Mouse (Mus musculus) adrenal gland, adult 2 months (tissue): Measurements from ENCODE around the gene Ifrd2. TPM values are rescaled to one million over a fixed set of nuclear protein-coding genes. Genes with fewer than 3 reads are reported as not detected.

Experiments
- DNase-seq: peaks from one replicate; pipeline ENCODE4 v3.0.0; 2021
- polyA plus RNA-seq: library from polyadenylated mRNA; depleted of rRNA; stranded (reverse); fragments of >200 nt; gene quantifications from 2 replicates; pipeline ENCODE4 v1.2.3, GENCODE M21; 2012; rRNA removed
- total RNA-seq, 2 experiments: library from RNA; stranded (reverse); gene quantifications; 2 replicates each; pipeline ENCODE4 v1.2.3; 2021

The Ifrd2 gene
- total and polyA plus RNA-seq, 3 experiments = 36.0 to 80.0 (median 41.7) TPM

DNA sequence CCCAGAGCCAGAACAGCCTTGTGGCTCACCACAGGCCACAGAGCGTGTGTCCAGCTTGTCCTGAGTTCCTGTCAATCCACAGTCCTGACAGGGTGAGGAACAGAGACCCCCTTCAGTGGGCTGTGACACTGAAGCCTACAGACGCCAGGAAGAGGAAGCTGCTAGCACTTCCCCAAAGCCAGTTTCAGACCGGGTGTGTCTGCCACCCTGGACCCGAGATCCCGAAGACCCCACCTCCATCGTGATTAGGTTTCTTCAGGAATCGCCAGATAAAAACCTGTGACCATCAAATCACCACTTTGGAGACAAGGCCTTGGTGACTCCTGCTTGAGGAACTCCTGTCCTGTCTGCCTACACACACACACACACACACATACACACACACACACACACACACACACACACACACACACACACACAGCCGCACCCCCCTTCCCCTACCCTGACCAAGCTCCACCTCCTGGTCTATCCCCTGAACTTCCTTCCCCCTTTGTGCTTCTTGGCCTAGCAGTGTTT, 52.9 kb downstream of the Ifrd2 start:
- no peak for DNase-seq

DNA sequence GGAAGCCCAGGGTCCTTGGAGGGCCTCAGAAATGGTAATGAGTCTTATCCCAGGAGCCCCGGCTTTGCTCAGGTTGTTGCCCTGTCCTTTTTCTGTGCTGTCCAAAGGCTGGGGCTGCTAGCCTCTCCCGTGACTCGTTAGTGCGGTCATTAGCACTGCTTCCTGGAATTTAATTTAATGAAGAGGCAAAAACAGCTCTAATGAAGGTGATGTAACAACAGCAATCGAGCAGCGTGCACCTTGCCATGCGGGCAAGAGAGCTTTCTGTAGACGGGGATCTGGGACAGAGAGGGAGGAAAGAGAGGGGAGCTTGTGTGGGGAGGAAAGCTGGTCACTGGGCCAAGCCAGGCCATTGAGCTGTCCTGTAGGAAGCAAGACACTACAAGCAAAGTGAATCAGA, 54.2 kb downstream of the Ifrd2 start:
- no peak for DNase-seq

Other genes with a start within 250 kb of the Ifrd2 start
- gene Hemk1, start 249.3 kb upstream of the Ifrd2 start, total RNA-seq = 10 to 100 TPM; 17.5 to 17.7 TPM
- gene Hemk1, start 249.3 kb upstream of the Ifrd2 start, polyA plus RNA-seq = 23.5 and 25.5 TPM in 2 replicates
- gene 6430571L13Rik, start 247.0 kb upstream of the Ifrd2 start, total RNA-seq = 1 to 10 TPM in 1 of 2 experiments, under 1 TPM in 1; 0.69 to 1.9 TPM
- 1.3 and 1.4 TPM in 2 replicates for gene 6430571L13Rik, start 247.0 kb upstream of the Ifrd2 start, polyA plus RNA-seq
- gene Cacna2d2, start 188.0 kb upstream of the Ifrd2 start, total RNA-seq = 1 to 10 TPM; 6.9 to 7.1 TPM
- gene Cacna2d2, start 188.0 kb upstream of the Ifrd2 start, polyA plus RNA-seq = 12.1 and 14.7 TPM in 2 replicates
- gene Tmem115, start 53.7 kb upstream of the Ifrd2 start, total RNA-seq = 10 to 100 TPM; 43.2 to 48.1 TPM
- 84.2 and 96.5 TPM in 2 replicates for gene Tmem115, start 53.7 kb upstream of the Ifrd2 start, polyA plus RNA-seq
- gene Cyb561d2, start 45.4 kb upstream of the Ifrd2 start, total RNA-seq = 10 to 100 TPM; 14.6 to 22.0 TPM
- 59.1 and 68.0 TPM in 2 replicates for gene Cyb561d2, start 45.4 kb upstream of the Ifrd2 start, polyA plus RNA-seq
- 10 to 100 TPM; 27.9 to 31.5 TPM for gene Nprl2, start 45.4 kb upstream of the Ifrd2 start, total RNA-seq
- gene Nprl2, start 45.4 kb upstream of the Ifrd2 start, polyA plus RNA-seq = 24.2 and 31.9 TPM in 2 replicates
- gene Zmynd10, start 40.3 kb upstream of the Ifrd2 start, total RNA-seq = under 1 TPM; 0.45 to 0.52 TPM
- 0.37 and 0.61 TPM in 2 replicates for gene Zmynd10, start 40.3 kb upstream of the Ifrd2 start, polyA plus RNA-seq
- gene Rassf1, start 36.1 kb upstream of the Ifrd2 start, total RNA-seq = 10 to 100 TPM; 15.5 to 18.6 TPM
- gene Rassf1, start 36.1 kb upstream of the Ifrd2 start, polyA plus RNA-seq = 15.3 and 16.7 TPM in 2 replicates
- 10 to 100 TPM; 52.2 to 57.5 TPM for gene Tusc2, start 24.4 kb upstream of the Ifrd2 start, total RNA-seq
- 88.2 and 94.1 TPM in 2 replicates for gene Tusc2, start 24.4 kb upstream of the Ifrd2 start, polyA plus RNA-seq
- gene Hyal2, start 19.7 kb upstream of the Ifrd2 start, total RNA-seq = 10 to 100 TPM; 36.8 to 52.8 TPM
- gene Hyal2, start 19.7 kb upstream of the Ifrd2 start, polyA plus RNA-seq = 92.1 and 102 TPM in 2 replicates
- gene Hyal1, start 10.7 kb upstream of the Ifrd2 start, total RNA-seq = 10 to 100 TPM; 13.7 to 15.2 TPM
- gene Hyal1, start 10.7 kb upstream of the Ifrd2 start, polyA plus RNA-seq = 6.3 and 7.0 TPM in 2 replicates
- 10 to 100 TPM; 15.9 to 19.2 TPM for gene Naa80, start 8.8 kb upstream of the Ifrd2 start, total RNA-seq
- gene Naa80, start 8.8 kb upstream of the Ifrd2 start, polyA plus RNA-seq = 111 TPM in 2 replicates
- gene Hyal3, start 6.8 kb upstream of the Ifrd2 start, total RNA-seq = 1 to 10 TPM; 1.3 to 1.4 TPM
- 1.8 and 2.2 TPM in 2 replicates for gene Hyal3, start 6.8 kb upstream of the Ifrd2 start, polyA plus RNA-seq
- 1 to 10 TPM; 3.7 to 4.1 TPM for gene Sema3b, start 21.6 kb downstream of the Ifrd2 start, total RNA-seq
- 8.3 and 10.4 TPM in 2 replicates for gene Sema3b, start 21.6 kb downstream of the Ifrd2 start, polyA plus RNA-seq
- 100 to 1,000 TPM; 198 to 278 TPM for gene Gnai2, start 47.7 kb downstream of the Ifrd2 start, total RNA-seq
- gene Gnai2, start 47.7 kb downstream of the Ifrd2 start, polyA plus RNA-seq = 330 and 345 TPM in 2 replicates
- gene Slc38a3, start 81.9 kb downstream of the Ifrd2 start, total RNA-seq = 1 to 10 TPM in 1 of 2 experiments, under 1 TPM in 1; 0.48 to 2.7 TPM
- 1.7 and 4.1 TPM in 2 replicates for gene Slc38a3, start 81.9 kb downstream of the Ifrd2 start, polyA plus RNA-seq
- under 1 TPM in 1 of 2 experiments, not detected in 1; 0.37 TPM for gene Gnat1, start 92.1 kb downstream of the Ifrd2 start, total RNA-seq
- gene Gnat1, start 92.1 kb downstream of the Ifrd2 start, polyA plus RNA-seq = 0.10 and 0.16 TPM in 2 replicates
- 10 to 100 TPM; 27.2 to 34.8 TPM for gene Sema3f, start 122.8 kb downstream of the Ifrd2 start, total RNA-seq
- 95.1 and 106 TPM in 2 replicates for gene Sema3f, start 122.8 kb downstream of the Ifrd2 start, polyA plus RNA-seq
- 100 to 1,000 TPM in 1 of 2 experiments, 10 to 100 TPM in 1; 67.1 to 124 TPM for gene Rbm5, start 183.4 kb downstream of the Ifrd2 start, total RNA-seq
- gene Rbm5, start 183.4 kb downstream of the Ifrd2 start, polyA plus RNA-seq = 61.7 and 67.8 TPM in 2 replicates